Mouse (Mus musculus) cortical plate, adult 2 months (tissue): ENCODE data around the gene Olfr764-ps1.

Experiments used
- CTCF ChIP-seq: fragments of 200-500 bp; IDR thresholded peaks from 2 replicates; pipeline ENCODE4 v1.5.1; 2011; ENCODE audit warnings: mild to moderate bottlenecking, control low read depth, low read length; ENCODE audit not compliant: insufficient read depth; ENCODE audit errors: extremely low read depth
- POLR2A ChIP-seq: fragments of 200-500 bp; IDR thresholded peaks from 2 replicates; pipeline ENCODE4 v1.6.1; 2011; ENCODE audit warnings: mild to moderate bottlenecking, low read length, control low read depth; ENCODE audit not compliant: insufficient read depth; ENCODE audit errors: extremely low read depth

GRCm38 (mm10) chr10:129039796-129040195 lies at the start of gene Olfr764-ps1:
- TF ChIP-seq POLR2A (no peak), CTCF (no peak)
